Mouse (Mus musculus) brain, embryonic 14.5 days (tissue): ENCODE measurements at regions not wholly inside any gene's neighbourhood (a gene's known extent, or its start where the extent isn't known, plus 50 kb on each side); places are given as distances from the start of the nearest gene placed in this dataset.

Experiments used
- CTCF ChIP-seq: fragments of 200-500 bp; IDR thresholded peaks from 2 replicates; pipeline ENCODE4 v1.5.1; 2012; ENCODE audit warnings: inconsistent platforms, mild to moderate bottlenecking, moderate library complexity, borderline replicate concordance; ENCODE audit not compliant: insufficient read depth, insufficient read length; ENCODE audit errors: extremely low read depth
- POLR2A ChIP-seq: fragments of 200-500 bp; IDR thresholded peaks from 2 replicates; pipeline ENCODE4 v1.6.1; 2012; ENCODE audit warnings: mild to moderate bottlenecking, inconsistent platforms, borderline replicate concordance; ENCODE audit not compliant: poor library complexity, insufficient read depth, insufficient read length, severe bottlenecking; ENCODE audit errors: extremely low read depth

GRCm38 (mm10) chr11:82608963-82609362, 155.2 kb downstream of the Cct6b start:
- no peak for TF ChIP-seq CTCF
- TF ChIP-seq POLR2A = no peak
